Mouse (Mus musculus) c-Kit-positive CD71-positive TER-119-positive erythroid progenitor cells, embryonic 14.5 days (primary cell): Measurements from ENCODE around the gene Slx1b.
A peak's percentile ranks its signal among the peaks of the same experiment; 100 is the strongest.
"Not testable (repeated sequence)": the region's sequence is repeated elsewhere in the genome, so short reads cannot be mapped to it uniquely, and the experiment has no call there.

Experiments
- DNase-seq: peaks from one replicate; pipeline ENCODE4 v3.0.0-alpha.2; 2013; ENCODE audit warnings: low spot score

Slx1b gene

GRCm38 (mm10) chr7:126702861-126703756 lies 7.5 kb upstream of the Slx1b start:
- DNase-seq, result no peak

- DNase-seq, result no peak
These were observed 6.8 kb upstream of the Slx1b start for GRCm38 (mm10) chr7:126702358-126702757.

GRCm38 (mm10) chr7:126701559-126702357 lies 6.2 kb upstream of the Slx1b start:
- no peak for DNase-seq

GRCm38 (mm10) chr7:126701070-126701469 lies 5.5 kb upstream of the Slx1b start:
- peak; percentile 85 for DNase-seq

GRCm38 (mm10) chr7:126700063-126701015 lies 4.8 kb upstream of the Slx1b start:
- no peak for DNase-seq

- DNase-seq, result no peak
These were observed 2.3 kb upstream of the Slx1b start for GRCm38 (mm10) chr7:126697838-126698237.

GRCm38 (mm10) chr7:126696886-126697285 lies 1.3 kb upstream of the Slx1b start:
- DNase-seq, result no peak

GRCm38 (mm10) chr7:126696303-126696702 lies 719 bp upstream of the Slx1b start:
- DNase-seq, result no peak

- DNase-seq, result peak; percentile 75
These were observed 373 bp downstream of the Slx1b start, which contains the start of gene Bola2 for GRCm38 (mm10) chr7:126695210-126695611. TSS of gene Bola2 (plus strand) at chr7:126695401.

GRCm38 (mm10) chr7:126694441-126695051 lies 1.0 kb downstream of the Slx1b start:
- DNase-seq, result no peak

GRCm38 (mm10) chr7:126693781-126694180 lies 1.8 kb downstream of the Slx1b start:
- DNase-seq, result no peak

GRCm38 (mm10) chr7:126693256-126693655 lies 2.3 kb downstream of the Slx1b start:
- DNase-seq, result peak; percentile 88

GRCm38 (mm10) chr7:126692426-126692825 lies 3.2 kb downstream of the Slx1b start:
- DNase-seq, result no peak

- no peak for DNase-seq
These were observed 3.9 kb downstream of the Slx1b start for GRCm38 (mm10) chr7:126691676-126692075.

- DNase-seq, result no peak
These were observed 4.8 kb downstream of the Slx1b start for GRCm38 (mm10) chr7:126690737-126691136.

GRCm38 (mm10) chr7:126689021-126689420 lies 6.6 kb downstream of the Slx1b start:
- no peak for DNase-seq

- DNase-seq, result not testable (repeated sequence)
These were observed 7.4 kb downstream of the Slx1b start for GRCm38 (mm10) chr7:126688156-126688555.

- no peak for DNase-seq
These were observed 14.4 kb downstream of the Slx1b start for GRCm38 (mm10) chr7:126681221-126681620.

- DNase-seq, result no peak
These were observed 15.9 kb downstream of the Slx1b start for GRCm38 (mm10) chr7:126679683-126680082.

- no peak for DNase-seq
These were observed 16.8 kb downstream of the Slx1b start for GRCm38 (mm10) chr7:126678545-126679341.
